Mouse (Mus musculus): ENCODE results near the gene Slc39a10. TPM values are rescaled to one million over a fixed set of nuclear protein-coding genes. Genes with fewer than 3 reads are reported as not detected.

The Slc39a10 gene
- polyA plus RNA-seq (2014; fragmentation: Nextera tagmentation; extraction: Ambion mirVana): 66.1 and 86.8 TPM in 2 replicates

GRCm38 (mm10) chr1:46892752-46893151, at the start of gene Slc39a10:
TSS of gene Slc39a10 (minus strand) at chr1:46892852.
- no peak for ATAC-seq
- H3K9ac ChIP-seq (ENCODE audit: low read length): no peak within 1 kb of the TSS
- H3K4me1 ChIP-seq (ENCODE audit: control insufficient read depth, insufficient read depth, low read length): no peaks in the 10 kb centered on the region
- 62% methylated on average over 3 of the region's 3 CpGs for WGBS
- H3K4me2 ChIP-seq (ENCODE audit: low read length): no peak within 1 kb of the TSS
- H3K36me3 ChIP-seq (ENCODE audit: control insufficient read depth, insufficient read depth, low read length): no peaks in the 10 kb centered on the region
- no peak within 1 kb of the TSS for H3K27ac ChIP-seq (ENCODE audit: low read depth, low read length)
- DNase-seq (ENCODE audit: low spot score): no peak
- H3K9me3 ChIP-seq (replicated peaks; ENCODE audit: control insufficient read depth, low read length): no peaks in the 10 kb centered on the region
- H3K4me3 ChIP-seq (ENCODE audit: low read depth, low read length): no peak within 1 kb of the TSS
- no peaks in the 10 kb centered on the region for H3K27me3 ChIP-seq (replicated peaks; ENCODE audit: control insufficient read depth, insufficient read depth, low read length)

DNA sequence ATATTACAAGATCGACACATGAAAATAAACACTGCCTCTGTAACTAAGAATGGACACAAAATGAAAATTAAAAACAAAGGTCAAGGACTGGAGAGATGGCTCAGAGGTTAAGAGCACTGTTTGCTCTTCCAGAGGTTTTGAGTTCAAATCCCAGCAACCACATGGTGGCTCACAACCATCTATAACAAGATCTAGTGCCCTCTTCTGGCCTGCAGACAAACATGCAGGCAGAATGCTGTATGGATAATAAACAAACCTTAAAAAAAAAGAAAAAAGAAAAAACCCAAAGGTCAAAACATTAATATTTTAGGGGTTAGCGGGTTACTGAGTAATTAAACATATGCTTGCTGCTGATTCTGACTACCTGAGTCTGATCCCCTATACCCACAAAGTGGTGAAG, 46.6 kb upstream of the Slc39a10 start:
- Histone ChIP-seq H3K4me2 (ENCODE audit: low read length) (no peak overlapping the region), H3K36me3 (ENCODE audit: control insufficient read depth, insufficient read depth, low read length) (no peaks in the 10 kb centered on the region), H3K9ac (ENCODE audit: low read length) (no peak overlapping the region), H3K4me3 (ENCODE audit: low read depth, low read length) (no peak overlapping the region), H3K27ac (ENCODE audit: low read depth, low read length) (no peak overlapping the region), H3K9me3 (replicated peaks; ENCODE audit: control insufficient read depth, low read length) (no peaks in the 10 kb centered on the region), H3K4me1 (ENCODE audit: control insufficient read depth, insufficient read depth, low read length) (no peaks in the 10 kb centered on the region), H3K27me3 (replicated peaks; ENCODE audit: control insufficient read depth, insufficient read depth, low read length) (no peaks in the 10 kb centered on the region)
- no peak for ATAC-seq
- no peak for DNase-seq (ENCODE audit: low spot score)
- 89% methylated on average over 2 of the region's 2 CpGs for WGBS

DNA sequence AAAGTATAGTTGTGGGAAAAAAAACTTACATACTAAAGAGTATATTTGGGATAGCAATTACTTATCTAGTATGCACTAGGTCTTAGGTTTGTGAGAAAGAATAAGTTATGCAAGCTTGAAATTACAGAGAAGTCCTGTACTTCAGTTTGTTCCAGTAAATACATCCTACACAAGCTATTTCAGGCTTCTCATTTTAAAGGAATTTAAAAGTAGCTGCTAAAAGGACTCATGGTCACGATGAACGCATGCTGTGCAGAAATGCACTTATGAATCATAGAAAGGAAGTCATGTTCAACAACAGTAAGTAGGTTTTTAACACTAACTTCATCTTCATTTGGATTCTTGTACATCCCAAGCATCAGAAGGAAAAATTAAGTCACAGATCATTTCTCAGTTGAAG, 45.0 kb upstream of the Slc39a10 start:
- H3K4me2 ChIP-seq (ENCODE audit: low read length): no peak overlapping the region
- DNase-seq (ENCODE audit: low spot score): no peak
- no peaks in the 10 kb centered on the region for H3K4me1 ChIP-seq (ENCODE audit: control insufficient read depth, insufficient read depth, low read length)
- no peaks in the 10 kb centered on the region for H3K36me3 ChIP-seq (ENCODE audit: control insufficient read depth, insufficient read depth, low read length)
- no peaks in the 10 kb centered on the region for H3K27me3 ChIP-seq (replicated peaks; ENCODE audit: control insufficient read depth, insufficient read depth, low read length)
- WGBS: 87% methylated on average over 2 of the region's 2 CpGs
- H3K9ac ChIP-seq (ENCODE audit: low read length): no peak overlapping the region
- no peak overlapping the region for H3K4me3 ChIP-seq (ENCODE audit: low read depth, low read length)
- H3K9me3 ChIP-seq (replicated peaks; ENCODE audit: control insufficient read depth, low read length): no peaks in the 10 kb centered on the region
- ATAC-seq: no peak
- no peak overlapping the region for H3K27ac ChIP-seq (ENCODE audit: low read depth, low read length)

GRCm38 (mm10) chr1:46927104-46927503, 34.5 kb upstream of the Slc39a10 start:
- Histone ChIP-seq H3K4me3 (ENCODE audit: low read depth, low read length) (no peak overlapping the region), H3K9ac (ENCODE audit: low read length) (no peak overlapping the region), H3K36me3 (ENCODE audit: control insufficient read depth, insufficient read depth, low read length) (no peaks in the 10 kb centered on the region), H3K9me3 (replicated peaks; ENCODE audit: control insufficient read depth, low read length) (no peaks in the 10 kb centered on the region), H3K4me2 (ENCODE audit: low read length) (no peak overlapping the region), H3K27me3 (replicated peaks; ENCODE audit: control insufficient read depth, insufficient read depth, low read length) (no peaks in the 10 kb centered on the region), H3K27ac (ENCODE audit: low read depth, low read length) (no peak overlapping the region), H3K4me1 (ENCODE audit: control insufficient read depth, insufficient read depth, low read length) (no peaks in the 10 kb centered on the region)
- no peak for ATAC-seq
- DNase-seq (ENCODE audit: low spot score): no peak

GRCm38 (mm10) chr1:46926239-46926638, 33.6 kb upstream of the Slc39a10 start:
- H3K36me3 ChIP-seq (ENCODE audit: control insufficient read depth, insufficient read depth, low read length): no peaks in the 10 kb centered on the region
- no peak overlapping the region for H3K4me3 ChIP-seq (ENCODE audit: low read depth, low read length)
- H3K9ac ChIP-seq (ENCODE audit: low read length): no peak overlapping the region
- WGBS: 88% methylated on average over 3 of the region's 3 CpGs
- no peak for DNase-seq (ENCODE audit: low spot score)
- H3K4me2 ChIP-seq (ENCODE audit: low read length): no peak overlapping the region
- no peaks in the 10 kb centered on the region for H3K4me1 ChIP-seq (ENCODE audit: control insufficient read depth, insufficient read depth, low read length)
- H3K27me3 ChIP-seq (replicated peaks; ENCODE audit: control insufficient read depth, insufficient read depth, low read length): no peaks in the 10 kb centered on the region
- no peaks in the 10 kb centered on the region for H3K9me3 ChIP-seq (replicated peaks; ENCODE audit: control insufficient read depth, low read length)
- no peak overlapping the region for H3K27ac ChIP-seq (ENCODE audit: low read depth, low read length)
- no peak for ATAC-seq

DNA sequence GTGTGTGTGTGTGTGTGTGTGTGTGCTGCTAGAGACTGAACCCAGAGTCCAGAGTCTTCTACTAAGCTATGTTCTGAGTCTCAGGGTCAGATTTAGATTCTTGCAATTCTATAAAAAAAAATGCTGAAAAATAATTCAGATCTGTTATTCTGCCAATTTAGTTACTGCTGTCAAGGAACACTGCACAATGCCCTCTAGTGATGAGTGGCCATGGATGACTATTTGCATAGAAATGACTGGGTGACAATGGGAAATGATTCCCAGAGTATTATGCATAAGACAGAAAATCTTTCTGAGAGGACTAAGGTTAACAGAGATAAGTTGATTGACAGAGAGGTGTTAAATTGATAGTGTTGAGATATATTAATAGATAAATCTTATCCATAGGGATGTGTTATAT, 32.3 kb upstream of the Slc39a10 start:
- no peak overlapping the region for H3K4me3 ChIP-seq (ENCODE audit: low read depth, low read length)
- H3K9me3 ChIP-seq (replicated peaks; ENCODE audit: control insufficient read depth, low read length): no peaks in the 10 kb centered on the region
- H3K9ac ChIP-seq (ENCODE audit: low read length): no peak overlapping the region
- no peak overlapping the region for H3K27ac ChIP-seq (ENCODE audit: low read depth, low read length)
- no peaks in the 10 kb centered on the region for H3K4me1 ChIP-seq (ENCODE audit: control insufficient read depth, insufficient read depth, low read length)
- DNase-seq (ENCODE audit: low spot score) (peak; percentile 8), ATAC-seq (no peak)
- H3K36me3 ChIP-seq (ENCODE audit: control insufficient read depth, insufficient read depth, low read length): no peaks in the 10 kb centered on the region
- H3K4me2 ChIP-seq (ENCODE audit: low read length): no peak overlapping the region
- no peaks in the 10 kb centered on the region for H3K27me3 ChIP-seq (replicated peaks; ENCODE audit: control insufficient read depth, insufficient read depth, low read length)

GRCm38 (mm10) chr1:46922904-46923303, 30.3 kb upstream of the Slc39a10 start:
- H3K4me2 ChIP-seq (ENCODE audit: low read length): no peak overlapping the region
- WGBS: 94% methylated on average over 7 of the region's 7 CpGs
- no peaks in the 10 kb centered on the region for H3K9me3 ChIP-seq (replicated peaks; ENCODE audit: control insufficient read depth, low read length)

GRCm38 (mm10) chr1:46921630-46922029, 29.0 kb upstream of the Slc39a10 start:
- Histone ChIP-seq H3K9me3 (replicated peaks; ENCODE audit: control insufficient read depth, low read length) (no peaks in the 10 kb centered on the region), H3K4me3 (ENCODE audit: low read depth, low read length) (no peak overlapping the region), H3K4me1 (ENCODE audit: control insufficient read depth, insufficient read depth, low read length) (no peaks in the 10 kb centered on the region), H3K4me2 (ENCODE audit: low read length) (no peak overlapping the region), H3K27me3 (replicated peaks; ENCODE audit: control insufficient read depth, insufficient read depth, low read length) (no peaks in the 10 kb centered on the region), H3K27ac (ENCODE audit: low read depth, low read length) (no peak overlapping the region), H3K9ac (ENCODE audit: low read length) (no peak overlapping the region), H3K36me3 (ENCODE audit: control insufficient read depth, insufficient read depth, low read length) (no peaks in the 10 kb centered on the region)
- no peak for DNase-seq (ENCODE audit: low spot score)
- ATAC-seq: no peak

More at GRCm38 (mm10) chr1:46922904-46923303, 30.3 kb upstream of the Slc39a10 start:
- Histone ChIP-seq H3K4me3 (ENCODE audit: low read depth, low read length) (no peak overlapping the region), H3K36me3 (ENCODE audit: control insufficient read depth, insufficient read depth, low read length) (no peaks in the 10 kb centered on the region), H3K9ac (ENCODE audit: low read length) (no peak overlapping the region), H3K4me1 (ENCODE audit: control insufficient read depth, insufficient read depth, low read length) (no peaks in the 10 kb centered on the region), H3K27ac (ENCODE audit: low read depth, low read length) (no peak overlapping the region), H3K27me3 (replicated peaks; ENCODE audit: control insufficient read depth, insufficient read depth, low read length) (no peaks in the 10 kb centered on the region)
- ATAC-seq: no peak
- no peak for DNase-seq (ENCODE audit: low spot score)

GRCm38 (mm10) chr1:46916237-46916636, 23.6 kb upstream of the Slc39a10 start:
- no peaks in the 10 kb centered on the region for H3K36me3 ChIP-seq (ENCODE audit: control insufficient read depth, insufficient read depth, low read length)
- H3K9me3 ChIP-seq (replicated peaks; ENCODE audit: control insufficient read depth, low read length): no peaks in the 10 kb centered on the region
- no peaks in the 10 kb centered on the region for H3K27me3 ChIP-seq (replicated peaks; ENCODE audit: control insufficient read depth, insufficient read depth, low read length)
- DNase-seq (ENCODE audit: low spot score) (no peak), ATAC-seq (no peak)
- no peak overlapping the region for H3K9ac ChIP-seq (ENCODE audit: low read length)
- no peaks in the 10 kb centered on the region for H3K4me1 ChIP-seq (ENCODE audit: control insufficient read depth, insufficient read depth, low read length)
- no peak overlapping the region for H3K27ac ChIP-seq (ENCODE audit: low read depth, low read length)
- no peak overlapping the region for H3K4me2 ChIP-seq (ENCODE audit: low read length)
- no peak overlapping the region for H3K4me3 ChIP-seq (ENCODE audit: low read depth, low read length)

DNA sequence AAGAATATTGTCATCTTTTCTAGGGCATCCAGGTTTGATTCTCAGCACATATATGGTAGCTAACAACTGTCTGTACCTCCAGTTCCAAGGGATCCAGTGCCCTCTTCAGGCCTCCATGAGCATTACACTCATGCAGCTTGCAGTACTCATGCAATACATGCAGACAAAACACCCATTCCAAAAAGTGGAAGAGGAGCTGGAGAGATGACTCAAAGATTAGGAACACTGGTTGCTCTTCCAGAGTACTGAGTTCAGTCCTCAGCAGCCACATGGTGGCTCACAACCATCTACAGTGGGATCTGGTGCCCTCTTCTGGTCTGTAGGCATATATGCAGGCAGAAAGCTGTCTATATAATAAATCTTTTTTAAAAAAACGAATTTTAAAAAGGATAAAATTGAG, 21.7 kb upstream of the Slc39a10 start:
- Histone ChIP-seq H3K27me3 (replicated peaks; ENCODE audit: control insufficient read depth, insufficient read depth, low read length) (no peaks in the 10 kb centered on the region), H3K4me1 (ENCODE audit: control insufficient read depth, insufficient read depth, low read length) (no peaks in the 10 kb centered on the region), H3K36me3 (ENCODE audit: control insufficient read depth, insufficient read depth, low read length) (no peaks in the 10 kb centered on the region), H3K4me3 (ENCODE audit: low read depth, low read length) (no peak overlapping the region), H3K27ac (ENCODE audit: low read depth, low read length) (no peak overlapping the region), H3K9ac (ENCODE audit: low read length) (no peak overlapping the region), H3K9me3 (replicated peaks; ENCODE audit: control insufficient read depth, low read length) (no peaks in the 10 kb centered on the region), H3K4me2 (ENCODE audit: low read length) (no peak overlapping the region)
- no peak for ATAC-seq
- DNase-seq (ENCODE audit: low spot score): no peak
- 52% methylated on average over 1 of the region's 1 CpGs for WGBS
